ENCODE assay signal across 8 mouse cellular contexts in the genomic region with DNA sequence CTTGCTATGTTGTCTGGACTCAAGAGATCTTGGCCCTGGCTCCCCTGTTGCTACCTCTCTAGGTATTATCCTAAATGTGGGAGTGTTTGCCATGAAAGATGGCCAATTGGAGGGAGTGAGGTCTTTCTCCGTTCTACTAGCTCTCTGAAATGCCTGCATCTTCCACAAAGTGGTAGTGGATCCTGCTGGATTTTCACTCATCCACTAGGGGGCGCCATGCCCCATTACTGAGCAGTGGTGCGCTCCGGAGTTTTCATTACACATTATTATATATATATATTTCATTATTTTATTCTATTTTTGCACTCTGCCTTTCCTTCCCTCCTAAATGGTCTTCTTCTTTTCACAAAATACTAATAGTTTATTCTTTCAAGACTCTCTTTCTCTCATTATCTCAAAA.
DNase-seq lines count a peak whose midpoint lies in the region; ATAC-seq and TF ChIP-seq lines count a peak whose summit lies in the region.

No protein-coding gene starts in this region.

- no peak overlapping the region for H3K4me3 ChIP-seq in kidney, embryonic 15.5 days (replicated peaks)
- H3K4me3 ChIP-seq in MEL (ENCODE audit: control insufficient read depth in 1 of 2, insufficient read depth in 1 of 2, low read depth in 2 of 2, low read length in 2 of 2) = no peak overlapping the region
- H3K4me3 ChIP-seq in liver, embryonic 14.5 days (ENCODE audit: insufficient read depth in 1 of 2, low read depth in 2 of 2, low read length in 2 of 2) = no peak overlapping the region

- no peaks in the 10 kb centered on the region for H3K9me3 ChIP-seq in kidney, embryonic 15.5 days (replicated peaks)
- no peaks in the 10 kb centered on the region for H3K9me3 ChIP-seq in MEL (replicated peaks; ENCODE audit: insufficient read depth, low read length)
- no peaks in the 10 kb centered on the region for H3K9me3 ChIP-seq in liver, embryonic 14.5 days (ENCODE audit: control insufficient read depth, low read length)

- TF ChIP-seq RAD21 in MEL (IDR thresholded peaks at IDR 0.05; ENCODE audit: low read depth, low read length) = peak; percentile 70

- H3K79me2 ChIP-seq in MEL (ENCODE audit: control insufficient read depth, insufficient read depth, low read length, poor library complexity) = no peaks in the 10 kb centered on the region

- no peak for TF ChIP-seq POLR2A in MEL (IDR thresholded peaks at IDR 0.05; ENCODE audit: control insufficient read depth in 1 of 2, insufficient read depth in 1 of 2, low read depth in 1 of 2, low read length in 2 of 2, poor library complexity in 1 of 2)

- no peak overlapping the region for H3K27ac ChIP-seq in kidney, embryonic 15.5 days
- H3K27ac ChIP-seq in MEL (ENCODE audit: control insufficient read depth, low read depth, low read length) = no peak overlapping the region
- H3K27ac ChIP-seq in liver, embryonic 14.5 days = no peak overlapping the region

- TF ChIP-seq EP300 in MEL (IDR thresholded peaks at IDR 0.05; ENCODE audit: low read depth in 1 of 2, low read length in 2 of 2) = no peak
- no peak for TF ChIP-seq EP300 in liver, embryonic 14.5 days (IDR thresholded peaks at IDR 0.05; ENCODE audit: low read depth)

- H3K36me3 ChIP-seq in kidney, embryonic 15.5 days = peaks cover 4% of the 10 kb centered on the region; the same call in 1 of the 2 replicates
- H3K36me3 ChIP-seq in MEL (ENCODE audit: control insufficient read depth in 1 of 2, insufficient read depth in 2 of 2, low read length in 2 of 2) = peaks cover 0 to 3% of the 10 kb centered on the region in 2 experiments; a peak in 2 of 4 replicates
- H3K36me3 ChIP-seq in liver, embryonic 14.5 days (replicated peaks; ENCODE audit: control insufficient read depth, insufficient read depth, low read depth) = no peaks in the 10 kb centered on the region

- intact Hi-C loops in heart, postnatal 36 days (cut with DNase I) = loop anchor here (1.0 to 10.0 kb wide), 3 partner anchors 65 to 592 kb away; no protein-coding TSS in a partner anchor

- no peaks in the 10 kb centered on the region for H3K27me3 ChIP-seq in kidney, embryonic 15.5 days
- no peaks in the 10 kb centered on the region for H3K27me3 ChIP-seq in MEL (ENCODE audit: control insufficient read depth in 1 of 2, insufficient read depth in 2 of 2, low read length in 2 of 2)
- no peaks in the 10 kb centered on the region for H3K27me3 ChIP-seq in liver, embryonic 14.5 days (ENCODE audit: control insufficient read depth, insufficient read depth, low read length)

- no peak for ATAC-seq in kidney, embryonic 15.5 days (replicated peaks; ENCODE audit: low FRiP score)
- no peak for ATAC-seq in liver, embryonic 14.5 days (ENCODE audit: insufficient read depth)

- peaks cover 37% of the 10 kb centered on the region for H3K4me1 ChIP-seq in kidney, embryonic 15.5 days
- peaks cover 0 to 3% of the 10 kb centered on the region in 2 experiments; a peak in 1 of 4 replicates for H3K4me1 ChIP-seq in MEL (ENCODE audit: control insufficient read depth in 1 of 2, insufficient read depth in 2 of 2, low read length in 2 of 2)
- peaks cover 9 to 10% of the 10 kb centered on the region in 2 experiments for H3K4me1 ChIP-seq in liver, embryonic 14.5 days (replicated peaks; ENCODE audit: control insufficient read depth in 2 of 2, insufficient read depth in 2 of 2, low read length in 1 of 2)

- WGBS in kidney, embryonic 15.5 days = 37% methylated on average over 4 of the region's 4 CpGs
- WGBS in liver, embryonic 14.5 days (ENCODE audit: insufficient replicate concordance) = 15% methylated on average over 4 of the region's 4 CpGs

- peak; percentile 50 for DNase-seq in kidney, adult 9 months
- DNase-seq in MEL (ENCODE audit: low read depth, low spot score) = peak; percentile 76
- DNase-seq in cerebellum, adult 9-10 months = peak; percentile 64
- peak; percentile 56 to 78 for DNase-seq in heart, postnatal 36 days
- peak; percentile 32 to 46 (median 44) for DNase-seq in liver, embryonic 14.5 days (ENCODE audit: low read depth in 3 of 3, low spot score in 3 of 3)
- DNase-seq in right cerebral cortex, adult 2 months (ENCODE audit: low spot score in 2 of 2) = peak; percentile 76 to 80
- no peak for DNase-seq in Muller cell, postnatal 12 days (ENCODE audit: inconsistent ontology term)

- H3K4me2 ChIP-seq in kidney, embryonic 15.5 days = no peak overlapping the region
- H3K4me2 ChIP-seq in liver, embryonic 14.5 days (ENCODE audit: low read depth) = no peak overlapping the region

- TF ChIP-seq CTCF in MEL (IDR thresholded peaks at IDR 0.05 in 2 of 3, conservative IDR thresholded peaks at IDR 0.05 in 1 of 3; ENCODE audit: control insufficient read depth in 1 of 3, insufficient read depth in 1 of 3, low read depth in 2 of 3, low read length in 3 of 3, poor library complexity in 1 of 3, severe bottlenecking in 1 of 3) = peak; percentile 78 to 88 (median 81)
- TF ChIP-seq CTCF in liver, embryonic 14.5 days (IDR thresholded peaks at IDR 0.05; ENCODE audit: low read depth) = peak; percentile 88

- H3K9ac ChIP-seq in kidney, embryonic 15.5 days = no peak overlapping the region
- no peak overlapping the region for H3K9ac ChIP-seq in MEL (ENCODE audit: control insufficient read depth, low read depth, low read length, poor library complexity, severe bottlenecking)
- no peak overlapping the region for H3K9ac ChIP-seq in liver, embryonic 14.5 days (replicated peaks)

TF ChIP-seq in MEL, 35 proteins besides CTCF, POLR2A, EP300 and RAD21:
- TF ChIP-seq TCF12 (IDR thresholded peaks at IDR 0.05; ENCODE audit: low read depth, low read length) = no peak
- peak; percentile 55 for TF ChIP-seq SMC3 (IDR thresholded peaks at IDR 0.05; ENCODE audit: low read depth, low read length)
- no peak for TF ChIP-seq MXI1 (IDR thresholded peaks at IDR 0.05; ENCODE audit: low read depth, low read length)
- no peak for TF ChIP-seq KAT2A (conservative IDR thresholded peaks at IDR 0.05; ENCODE audit: low read depth, low read length)
- TF ChIP-seq ZC3H11A (IDR thresholded peaks at IDR 0.05; ENCODE audit: low read depth, low read length) = peak; percentile 29; the same call in 1 of the 2 replicates
